Mouse (Mus musculus): Measurements from ENCODE around the gene Hsd17b1. TPM values are rescaled to one million over a fixed set of nuclear protein-coding genes. Genes with fewer than 3 reads are reported as not detected.
"Not testable (repeated sequence)": the region's sequence is repeated elsewhere in the genome, so short reads cannot be mapped to it uniquely, and the experiment has no call there.

The Hsd17b1 gene
- total RNA-seq, 2 experiments from 2014 or later = 0.43 to 0.79 TPM

DNA sequence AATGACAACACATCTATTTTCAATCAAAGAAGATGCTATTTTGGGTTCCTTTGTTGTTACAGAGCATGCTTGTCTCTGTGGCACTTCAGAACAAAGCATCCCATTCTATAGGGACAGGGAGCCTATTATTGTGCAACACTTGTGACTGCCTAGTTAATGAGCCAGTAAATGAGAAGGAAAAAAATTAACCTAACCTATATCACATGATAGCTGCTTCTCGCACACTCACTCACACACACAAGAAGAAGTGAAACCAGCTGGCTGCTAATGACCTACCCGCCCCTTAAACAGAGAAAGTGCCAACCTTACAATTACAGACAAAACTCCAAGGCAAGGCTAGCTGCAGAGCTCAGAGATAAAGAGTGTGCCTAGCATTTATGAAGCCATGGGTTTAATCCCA lies 37.4 kb downstream of the Hsd17b1 start:
- intact Hi-C loops (cut with DNase I) = no loop called here
- DNase-seq (ENCODE audit: extremely low spot score in 1 of 2, low spot score in 2 of 2) = no peak

- DNase-seq (ENCODE audit: extremely low spot score in 1 of 2, low spot score in 2 of 2) = no peak
- intact Hi-C loops (cut with DNase I) = no loop called here
Measured at GRCm38 (mm10) chr11:101118105-101118504, 39.9 kb downstream of the Hsd17b1 start.

- intact Hi-C loops (cut with DNase I) = no loop called here
- DNase-seq (ENCODE audit: extremely low spot score in 1 of 2, low spot score in 2 of 2) = no peak
Measured at GRCm38 (mm10) chr11:101119131-101119760, 41.0 kb downstream of the Hsd17b1 start.

GRCm38 (mm10) chr11:101119761-101120544 lies 41.7 kb downstream of the Hsd17b1 start, which contains the start of the genes Retreg3 and Tubg1:
Gene Retreg3 (minus strand): TSS chr11:101119893.
Gene Tubg1 (plus strand): TSS chr11:101119938.
- intact Hi-C loops (cut with DNase I) = no loop called here
- peak; percentile 99 for DNase-seq (ENCODE audit: extremely low spot score in 1 of 2, low spot score in 2 of 2)

DNA sequence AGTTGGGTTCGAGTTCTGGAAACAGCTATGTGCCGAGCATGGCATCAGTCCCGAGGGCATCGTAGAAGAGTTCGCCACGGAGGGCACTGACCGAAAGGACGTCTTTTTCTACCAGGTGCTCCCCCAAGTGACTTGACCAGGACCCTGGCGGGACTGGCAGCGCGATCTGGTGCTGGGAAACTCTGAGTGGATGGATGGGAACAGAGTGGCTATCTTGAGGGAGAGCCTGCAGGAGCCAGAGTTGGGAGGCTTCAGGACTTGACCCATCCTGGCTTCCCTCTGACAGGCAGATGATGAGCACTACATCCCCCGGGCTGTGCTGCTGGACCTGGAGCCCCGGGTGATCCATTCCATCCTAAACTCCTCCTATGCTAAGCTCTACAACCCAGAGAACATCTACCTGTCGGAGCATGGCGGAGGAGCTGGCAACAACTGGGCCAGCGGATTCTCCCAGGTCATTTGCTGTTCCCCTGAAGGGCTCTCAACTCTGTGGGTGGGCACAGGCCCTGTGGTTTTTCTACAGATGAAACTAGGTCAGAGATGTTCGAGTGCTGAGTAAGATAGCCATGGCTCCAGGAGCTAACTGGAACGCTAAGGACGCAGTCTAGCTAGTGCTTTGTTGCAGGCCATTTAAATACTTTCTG lies 42.5 kb downstream of the Hsd17b1 start:
- intact Hi-C loops (cut with DNase I) = no loop called here

GRCm38 (mm10) chr11:101124494-101124893 lies 46.3 kb downstream of the Hsd17b1 start:
- intact Hi-C loops (cut with DNase I); DNase-seq (ENCODE audit: extremely low spot score in 1 of 2, low spot score in 2 of 2): not testable (repeated sequence)

More for the DNA sequence above, 42.5 kb downstream of the Hsd17b1 start:
- no peak for DNase-seq (ENCODE audit: extremely low spot score in 1 of 2, low spot score in 2 of 2)

DNA sequence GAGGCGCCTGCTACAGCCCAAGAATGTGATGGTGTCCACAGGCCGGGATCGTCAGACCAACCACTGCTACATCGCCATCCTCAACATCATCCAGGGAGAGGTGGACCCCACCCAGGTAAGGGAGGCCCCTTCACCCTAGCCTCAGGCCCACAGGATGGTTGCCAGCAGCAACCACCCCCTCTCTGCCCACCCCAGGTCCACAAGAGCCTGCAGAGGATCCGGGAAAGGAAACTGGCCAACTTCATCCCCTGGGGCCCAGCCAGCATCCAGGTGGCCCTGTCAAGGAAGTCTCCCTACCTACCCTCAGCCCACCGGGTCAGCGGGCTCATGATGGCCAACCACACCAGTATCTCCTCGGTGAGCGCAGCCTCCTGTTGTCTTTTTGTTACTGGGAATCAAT lies 46.8 kb downstream of the Hsd17b1 start:
- DNase-seq (ENCODE audit: extremely low spot score in 1 of 2, low spot score in 2 of 2); intact Hi-C loops (cut with DNase I): not testable (repeated sequence)

DNA sequence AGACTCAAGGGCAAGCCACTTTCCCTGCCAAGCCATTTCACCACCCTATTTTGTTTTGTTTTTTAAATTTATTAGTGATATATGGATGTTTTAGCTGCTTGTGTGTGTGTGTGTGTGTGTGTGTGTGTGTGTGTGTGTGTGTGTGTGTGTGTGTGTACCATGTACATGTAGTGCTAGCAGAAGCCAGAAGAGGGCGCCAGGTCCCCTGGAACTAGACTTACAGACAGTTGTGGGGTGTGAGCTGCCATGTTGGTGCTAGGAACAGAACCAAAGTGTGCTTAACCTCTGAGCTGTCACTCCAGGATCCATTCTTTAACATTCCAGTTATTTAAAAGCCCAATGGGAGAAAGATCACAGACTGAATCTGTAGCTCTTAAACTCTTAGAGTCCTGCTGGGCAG lies 48.9 kb downstream of the Hsd17b1 start:
- no peak for DNase-seq (ENCODE audit: extremely low spot score in 1 of 2, low spot score in 2 of 2)
- intact Hi-C loops (cut with DNase I) = no loop called here

GRCm38 (mm10) chr11:101128996-101129577 lies 50.9 kb downstream of the Hsd17b1 start:
- intact Hi-C loops (cut with DNase I) = no loop called here
- no peak for DNase-seq (ENCODE audit: extremely low spot score in 1 of 2, low spot score in 2 of 2)

Small RNAs within 50 kb of the gene (microRNA-seq; reads per million reads assigned to microRNA genes)
- 4.3 reads per million, percentile 15 among the genes with 10 or more reads in this experiment for gene Mir6928

Other genes with a start within 250 kb of the Hsd17b1 start
- gene Stat5b, start 227.7 kb upstream of the Hsd17b1 start, total RNA-seq (2021) = 10 to 100 TPM; 12.4 to 13.4 TPM
- 1 to 10 TPM; 2.0 to 3.4 TPM for gene Stat5a, start 219.1 kb upstream of the Hsd17b1 start, total RNA-seq (2021)
- gene Stat3, start 138.9 kb upstream of the Hsd17b1 start, total RNA-seq (2021) = 10 to 100 TPM; 32.1 to 36.7 TPM
- gene Cavin1, start 107.5 kb upstream of the Hsd17b1 start, total RNA-seq (2021) = 10 to 100 TPM; 17.9 to 20.9 TPM
- 100 to 1,000 TPM; 435 to 454 TPM for gene Atp6v0a1, start 69.0 kb upstream of the Hsd17b1 start, total RNA-seq (2021)
- 10 to 100 TPM in 1 of 2 experiments, 1 to 10 TPM in 1; 9.4 to 10.2 TPM for gene Naglu, start 8.4 kb upstream of the Hsd17b1 start, total RNA-seq (2021)
- 10 to 100 TPM; 32.3 to 32.4 TPM for gene Coasy, start 4.2 kb downstream of the Hsd17b1 start, total RNA-seq (2021)
- gene Mlx, start 8.9 kb downstream of the Hsd17b1 start, total RNA-seq (2021) = 10 to 100 TPM; 52.8 to 55.8 TPM
- 1 to 10 TPM; 4.4 to 4.8 TPM for gene Psmc3ip, start 17.0 kb downstream of the Hsd17b1 start, total RNA-seq (2021)
- 10 to 100 TPM; 54.5 to 55.0 TPM for gene Retreg3, start 41.5 kb downstream of the Hsd17b1 start, total RNA-seq (2021)
- 10 to 100 TPM; 45.6 to 49.6 TPM for gene Tubg1, start 41.5 kb downstream of the Hsd17b1 start, total RNA-seq (2021)
- gene Tubg2, start 77.5 kb downstream of the Hsd17b1 start, total RNA-seq (2021) = 10 to 100 TPM; 46.6 to 48.8 TPM
- 10 to 100 TPM; 44.2 to 54.1 TPM for gene Cntnap1, start 92.1 kb downstream of the Hsd17b1 start, total RNA-seq (2021)
- gene Plekhh3, start 92.9 kb downstream of the Hsd17b1 start, total RNA-seq (2021) = 1 to 10 TPM; 5.9 to 8.0 TPM
- gene Ccr10, start 97.0 kb downstream of the Hsd17b1 start, total RNA-seq (2021) = under 1 TPM in 1 of 2 experiments, not detected in 1; 0.41 TPM
- gene Ezh1, start 148.1 kb downstream of the Hsd17b1 start, total RNA-seq (2021) = 10 to 100 TPM; 26.4 to 28.3 TPM
- 10 to 100 TPM; 57.4 to 59.1 TPM for gene Ramp2, start 167.6 kb downstream of the Hsd17b1 start, total RNA-seq (2021)
- 10 to 100 TPM; 80.9 to 82.0 TPM for gene Vps25, start 175.3 kb downstream of the Hsd17b1 start, total RNA-seq (2021)
- gene Wnk4, start 182.2 kb downstream of the Hsd17b1 start, total RNA-seq (2021) = 1 to 10 TPM; 4.2 to 4.5 TPM
- gene Cntd1, start 200.6 kb downstream of the Hsd17b1 start, total RNA-seq (2021) = under 1 TPM; 0.15 to 0.41 TPM
- gene Coa3, start 200.7 kb downstream of the Hsd17b1 start, total RNA-seq (2021) = 100 to 1,000 TPM in 1 of 2 experiments, 10 to 100 TPM in 1; 95.7 to 101 TPM
- 100 to 1,000 TPM; 174 to 188 TPM for gene Becn1, start 223.9 kb downstream of the Hsd17b1 start, total RNA-seq (2021)
- 100 to 1,000 TPM; 100 to 108 TPM for gene Psme3, start 237.8 kb downstream of the Hsd17b1 start, total RNA-seq (2021)
- gene Aoc2, start 246.7 kb downstream of the Hsd17b1 start, total RNA-seq (2021) = 1 to 10 TPM; 3.2 to 3.4 TPM